Mouse (Mus musculus): ENCODE results near the gene Casq2. TPM values are rescaled to one million over a fixed set of nuclear protein-coding genes. Genes with fewer than 3 reads are reported as not detected.
"Not testable (repeated sequence)": the region's sequence is repeated elsewhere in the genome, so short reads cannot be mapped to it uniquely, and the experiment has no call there.

The Casq2 gene
- total RNA-seq, 4 experiments from 2014 or later: 0.86 to 2.8 (median 1.0) TPM

DNA sequence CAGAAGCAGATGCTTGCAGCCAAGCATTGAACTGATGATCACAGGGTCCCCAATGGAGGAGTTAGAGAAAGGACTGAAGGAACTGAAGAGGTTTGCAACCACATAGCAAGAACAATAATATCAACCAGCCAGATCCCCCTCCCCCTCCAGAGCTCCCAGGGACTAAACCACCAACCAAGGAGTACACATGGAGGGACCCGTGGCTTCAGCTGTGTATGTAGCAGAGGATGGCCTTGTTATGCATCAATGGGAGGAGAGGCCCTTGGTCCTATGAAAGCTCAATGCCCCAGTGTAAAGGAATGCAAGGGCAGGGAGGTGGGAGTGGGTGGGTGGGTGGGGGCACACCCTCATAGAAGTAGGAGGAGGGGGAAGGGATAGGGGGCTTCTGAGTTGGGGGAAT is 77.6 kb downstream of the Casq2 start:
- not testable (repeated sequence) for DNase-seq (ENCODE audit: low spot score in 2 of 2)

DNA sequence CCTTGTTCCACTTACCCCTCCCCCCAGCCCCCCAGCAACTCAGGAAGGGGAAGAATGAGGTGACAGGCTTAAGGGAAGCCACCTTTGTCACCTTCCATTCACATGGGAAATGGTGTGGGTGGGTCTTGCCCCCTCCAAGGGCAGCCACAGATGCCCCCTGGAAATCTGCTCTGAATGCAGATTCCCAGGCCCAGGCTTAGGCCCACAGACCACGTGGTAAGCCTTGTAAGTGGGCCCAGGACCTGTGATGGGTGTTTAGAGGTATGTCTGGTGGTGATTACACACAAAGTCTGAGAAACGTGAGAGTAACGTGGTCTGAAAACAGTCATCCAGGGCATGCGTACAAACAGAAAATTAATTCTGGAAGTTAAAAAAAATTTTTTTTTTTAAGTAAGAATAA is 78.7 kb downstream of the Casq2 start:
- DNase-seq (ENCODE audit: low spot score in 2 of 2): no peak

DNA sequence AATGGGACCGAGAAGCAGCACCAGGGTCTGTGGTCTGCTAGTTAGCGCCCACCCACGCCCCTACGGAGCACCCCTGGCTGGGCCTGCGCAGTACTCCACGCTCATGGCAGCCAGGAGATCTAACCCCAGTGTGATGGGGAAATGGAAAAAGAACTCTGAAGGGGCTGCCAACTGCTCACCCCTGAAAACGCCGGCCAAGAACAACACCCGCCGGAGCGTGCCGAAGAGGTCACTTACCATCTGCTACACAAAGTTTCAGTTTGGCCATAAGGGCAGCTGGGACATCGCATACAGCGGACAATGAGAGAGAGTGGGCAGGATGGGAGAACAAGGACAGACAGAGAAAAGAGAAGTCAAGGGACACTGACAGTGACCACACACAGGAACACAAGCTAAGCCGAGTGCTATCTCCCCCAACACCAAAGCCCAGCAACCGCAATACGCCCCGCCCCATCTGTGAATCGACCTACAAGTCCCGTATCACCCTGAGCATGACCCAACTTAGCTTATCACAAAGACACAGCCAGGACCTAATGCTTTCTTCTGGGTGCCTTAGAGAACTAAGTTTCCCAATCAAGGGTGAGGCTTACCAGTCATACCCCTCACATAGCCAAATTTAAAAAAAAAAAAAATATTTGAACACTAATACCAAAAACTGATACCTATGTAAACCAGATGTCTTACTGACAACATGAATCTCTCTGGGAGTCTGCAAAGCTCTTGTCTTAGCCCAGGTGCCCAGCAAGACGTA is 79.5 kb downstream of the Casq2 start:
- DNase-seq (ENCODE audit: low spot score in 2 of 2): no peak

DNA sequence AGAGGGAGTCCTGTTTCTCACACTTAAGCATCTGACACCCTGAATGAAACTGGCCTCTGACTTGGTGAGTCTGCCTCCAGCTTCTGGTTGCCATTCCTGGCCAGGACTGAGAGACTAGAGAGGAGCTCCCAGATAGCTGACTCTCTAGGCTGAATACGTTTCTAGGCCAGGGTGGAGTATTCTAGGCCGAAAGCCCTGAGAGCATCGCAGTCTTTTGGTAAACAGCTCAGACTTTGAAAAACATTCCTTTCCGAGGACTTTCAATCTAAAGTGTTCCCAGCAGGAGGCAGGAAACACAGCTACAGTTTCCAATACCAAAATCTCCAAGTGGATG is 80.0 kb downstream of the Casq2 start:
- no peak for DNase-seq (ENCODE audit: low spot score in 2 of 2)

DNA sequence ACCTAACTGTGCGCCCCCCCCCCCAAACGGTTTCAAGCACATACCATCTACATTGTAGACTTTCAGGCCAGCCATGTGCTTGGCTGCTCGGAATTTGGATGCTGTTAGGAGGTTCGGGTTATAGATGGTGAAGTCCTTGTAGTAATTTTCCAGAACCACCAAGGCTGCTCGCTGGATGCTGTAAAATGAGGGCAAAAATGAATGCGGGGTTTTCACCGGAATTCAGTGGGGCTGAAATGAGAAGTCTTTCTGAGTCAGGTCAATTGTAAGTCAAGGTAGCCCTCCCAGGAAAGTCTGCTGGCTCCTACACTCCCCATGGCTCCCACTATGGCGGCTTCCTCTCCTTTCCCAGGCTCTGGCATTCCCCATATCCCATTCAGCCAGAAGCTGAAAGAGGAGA is 80.6 kb downstream of the Casq2 start:
- DNase-seq (ENCODE audit: low spot score in 2 of 2): no peak

DNA sequence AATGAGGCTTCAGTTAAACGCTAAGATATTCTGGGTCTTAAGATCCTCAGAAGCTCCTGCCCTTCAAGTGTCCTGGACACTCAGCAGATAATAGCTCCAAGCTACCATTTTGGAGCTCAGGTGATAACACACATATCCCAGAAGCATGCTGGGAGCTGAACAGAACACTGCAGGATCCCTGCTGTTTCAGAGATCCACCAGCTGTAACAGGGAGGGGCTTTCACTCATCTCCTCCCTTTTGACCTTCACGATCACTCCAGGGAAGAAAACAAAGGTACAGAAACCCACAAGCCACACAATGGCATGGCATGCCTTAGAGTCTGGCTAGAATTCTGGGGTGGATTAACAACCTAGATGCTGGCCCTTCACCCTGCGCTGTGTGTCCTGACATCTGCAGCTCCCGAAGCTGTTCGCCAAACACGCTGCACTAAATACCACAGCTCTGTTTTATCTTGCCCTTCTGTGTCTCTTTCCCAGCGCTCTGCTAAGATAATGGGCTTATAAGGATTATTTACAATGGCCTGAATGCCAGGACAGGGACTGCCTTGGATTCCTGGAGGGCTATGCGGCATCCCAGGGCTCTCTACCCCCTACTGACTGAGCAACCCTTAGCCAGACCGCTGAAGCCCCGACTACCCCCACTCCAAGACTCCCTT is 81.5 kb downstream of the Casq2 start:
- DNase-seq (ENCODE audit: low spot score in 2 of 2): no peak

DNA sequence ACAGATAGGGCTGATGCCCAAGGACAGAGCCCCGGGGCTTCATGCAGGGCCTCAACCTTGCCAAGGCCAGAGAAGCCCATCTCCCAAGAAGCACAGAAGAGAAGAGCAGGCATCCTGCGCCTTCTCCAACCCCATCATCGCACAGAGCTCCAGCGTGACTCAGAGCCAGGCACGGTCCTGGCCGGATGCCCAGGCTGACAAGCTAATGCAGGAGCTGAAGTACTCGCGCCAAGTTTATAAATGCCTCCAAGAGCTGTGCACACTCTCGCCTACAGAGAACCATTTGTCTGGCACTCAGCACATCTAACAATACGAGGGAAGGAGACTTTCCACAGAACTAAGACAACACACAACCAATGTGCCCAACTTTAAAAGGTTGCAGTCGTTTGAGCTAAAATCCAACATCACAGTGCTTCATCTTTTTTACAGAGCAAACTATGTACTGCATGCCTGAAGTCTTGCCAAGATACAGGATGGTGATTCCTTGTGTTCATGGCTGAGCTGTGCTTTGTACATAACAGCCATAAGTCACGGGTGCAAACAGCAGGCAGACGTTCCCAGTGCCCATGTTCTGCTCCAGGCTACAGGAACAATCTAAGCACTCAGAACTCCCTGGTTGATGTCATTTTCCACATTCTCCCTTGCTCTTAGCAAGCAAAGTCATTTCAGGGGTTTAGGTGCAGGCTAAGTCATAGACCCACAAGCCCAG is 83.1 kb downstream of the Casq2 start:
- peak; percentile 95 to 97 for DNase-seq (ENCODE audit: low spot score in 2 of 2)

DNA sequence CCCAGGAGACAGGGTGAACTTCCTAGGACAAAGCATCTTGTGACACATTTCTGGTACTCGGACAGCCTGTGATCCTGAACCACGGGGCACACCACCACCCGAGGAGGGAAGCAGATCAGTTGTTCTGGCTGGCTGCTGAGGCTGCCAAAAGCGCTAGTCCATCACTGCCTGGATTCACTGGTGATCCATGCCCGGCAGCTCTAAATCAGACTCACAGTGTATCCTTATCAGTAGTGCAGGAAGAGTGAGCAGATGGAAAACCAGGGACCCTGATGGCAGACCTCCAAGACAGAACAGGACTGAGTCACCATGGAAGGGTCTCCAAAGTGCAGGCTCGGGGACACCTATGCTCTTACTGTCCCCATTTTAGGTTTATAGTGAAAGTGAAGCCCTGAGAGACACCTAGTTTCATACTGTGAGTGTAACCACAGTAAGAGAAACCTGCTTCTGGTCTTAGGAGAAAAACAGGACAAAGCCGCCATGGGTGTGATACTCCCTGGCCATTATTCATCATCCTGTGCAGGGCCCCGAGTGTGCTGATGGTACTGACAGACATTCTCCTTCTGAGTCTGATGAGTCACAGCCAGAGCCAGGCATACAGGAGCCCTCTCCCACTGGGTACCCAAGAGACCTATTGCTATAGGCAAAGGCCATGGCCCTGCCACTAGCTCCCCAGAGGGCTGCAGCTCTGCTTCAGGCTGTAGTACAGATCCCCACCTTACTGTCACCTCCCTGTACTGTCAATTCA is 88.1 kb downstream of the Casq2 start:
- DNase-seq (ENCODE audit: low spot score in 2 of 2): no peak

DNA sequence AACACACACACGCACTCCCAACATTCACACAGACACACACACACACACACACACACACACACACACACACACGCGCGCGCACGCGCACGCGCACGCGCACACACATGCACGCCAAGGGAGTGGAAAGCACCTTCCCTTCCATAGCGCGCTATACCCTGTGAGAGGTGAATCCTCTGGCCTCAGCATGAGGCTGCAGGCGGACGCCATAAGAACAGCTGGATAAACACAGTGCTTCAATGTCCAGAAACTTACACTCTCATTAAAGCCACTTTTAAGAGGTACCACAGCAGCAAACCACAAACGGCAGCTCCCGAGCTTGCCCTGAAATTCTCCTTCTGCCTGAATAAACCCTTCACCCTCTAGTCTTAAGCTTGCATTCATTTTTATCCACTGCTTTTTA is 89.5 kb downstream of the Casq2 start:
- no peak for DNase-seq (ENCODE audit: low spot score in 2 of 2)

DNA sequence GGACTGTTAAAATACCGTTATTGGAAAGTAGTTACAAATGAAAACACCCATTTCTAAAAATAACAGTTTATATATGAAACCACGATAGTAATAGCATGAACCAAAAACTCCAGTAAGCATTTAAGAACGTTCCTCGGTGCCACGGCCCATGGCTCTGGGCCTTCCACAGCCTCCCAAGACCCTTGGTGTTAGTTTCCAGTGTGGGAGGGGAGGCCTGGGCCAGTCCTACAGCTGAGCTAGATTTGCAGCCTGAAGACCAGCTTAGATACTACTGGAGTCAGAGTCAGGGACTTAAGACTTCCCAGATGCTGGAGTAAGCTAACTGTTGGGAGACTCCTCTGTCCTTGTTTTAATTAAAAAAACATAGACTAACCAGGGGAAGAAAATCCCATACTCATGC is 89.9 kb downstream of the Casq2 start:
- DNase-seq (ENCODE audit: low spot score in 2 of 2): no peak

DNA sequence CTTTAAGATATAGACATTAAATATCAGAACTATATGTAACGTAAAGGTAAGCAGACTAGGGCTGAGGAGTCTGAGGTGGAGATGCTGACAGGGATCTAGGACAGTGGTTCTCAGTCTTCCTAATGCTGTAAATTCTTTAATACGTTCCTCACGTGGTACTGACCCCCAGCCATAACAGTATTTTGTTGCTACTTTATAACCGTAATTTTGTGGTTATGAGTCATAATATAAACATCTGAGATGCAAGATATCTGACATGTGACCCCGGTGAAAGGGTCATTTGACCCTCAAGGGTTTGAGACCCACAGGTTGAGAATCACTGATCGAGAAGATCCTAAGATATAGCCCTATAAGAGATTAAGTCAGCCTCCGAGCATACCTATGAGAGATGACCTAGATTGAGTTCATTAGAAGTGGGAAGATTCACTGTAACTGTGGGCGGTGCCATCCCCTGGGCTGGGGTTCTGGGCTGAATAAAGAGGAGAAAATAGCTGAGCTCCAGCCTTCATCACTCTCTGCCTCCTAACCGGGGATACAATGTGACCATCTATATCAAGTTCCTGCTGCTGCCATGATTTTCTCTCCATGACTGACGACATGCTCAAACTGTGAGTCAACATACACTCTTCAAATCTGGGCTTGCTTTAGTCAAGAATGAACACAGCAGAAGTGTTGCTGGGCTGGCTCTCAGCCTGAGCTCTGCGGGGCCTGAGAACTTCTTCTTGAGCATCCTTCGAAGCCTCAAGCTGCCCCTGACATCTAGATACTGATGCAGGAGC is 91.8 kb downstream of the Casq2 start:
- no peak for DNase-seq (ENCODE audit: low spot score in 2 of 2)

DNA sequence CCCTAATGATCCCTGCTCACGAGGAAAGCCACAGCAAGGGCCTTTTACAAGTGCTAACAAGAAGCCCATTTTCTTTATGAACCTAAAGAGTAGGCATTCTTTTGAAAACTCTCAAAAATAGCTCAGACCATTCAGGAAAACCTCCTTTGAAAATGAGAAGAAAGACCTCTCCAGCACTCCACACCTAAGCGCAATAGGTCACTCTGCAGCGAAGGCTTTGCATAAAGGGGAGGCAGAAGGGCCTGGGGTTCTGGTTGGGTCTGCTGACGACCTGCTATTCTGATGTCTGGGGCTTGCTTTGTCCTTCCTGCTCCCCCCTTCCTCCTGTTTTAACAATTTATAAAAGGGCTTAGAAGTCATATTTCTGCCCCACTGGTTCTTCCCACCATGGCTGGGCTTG is 93.7 kb downstream of the Casq2 start:
- no peak for DNase-seq (ENCODE audit: low spot score in 2 of 2)

DNA sequence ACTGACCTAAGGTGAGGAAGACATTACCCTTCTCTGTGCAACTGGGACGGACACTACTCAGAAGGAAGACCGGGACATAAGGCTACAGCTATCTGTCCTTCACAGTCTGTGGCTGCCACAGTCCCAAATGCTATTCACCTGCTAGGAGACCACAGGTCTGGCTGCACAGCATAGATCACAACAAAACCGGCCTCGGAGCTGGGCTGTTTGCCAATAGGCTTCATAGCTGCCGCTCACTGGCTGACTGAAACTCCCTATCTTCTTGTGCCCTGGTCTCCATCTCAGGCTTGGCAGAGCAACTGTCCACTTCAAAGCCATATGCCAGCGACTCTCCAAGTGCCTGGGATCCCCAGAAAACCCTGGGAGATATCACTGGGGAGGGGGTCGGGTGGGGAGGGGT is 94.5 kb downstream of the Casq2 start:
- no peak for DNase-seq (ENCODE audit: low spot score in 2 of 2)

DNA sequence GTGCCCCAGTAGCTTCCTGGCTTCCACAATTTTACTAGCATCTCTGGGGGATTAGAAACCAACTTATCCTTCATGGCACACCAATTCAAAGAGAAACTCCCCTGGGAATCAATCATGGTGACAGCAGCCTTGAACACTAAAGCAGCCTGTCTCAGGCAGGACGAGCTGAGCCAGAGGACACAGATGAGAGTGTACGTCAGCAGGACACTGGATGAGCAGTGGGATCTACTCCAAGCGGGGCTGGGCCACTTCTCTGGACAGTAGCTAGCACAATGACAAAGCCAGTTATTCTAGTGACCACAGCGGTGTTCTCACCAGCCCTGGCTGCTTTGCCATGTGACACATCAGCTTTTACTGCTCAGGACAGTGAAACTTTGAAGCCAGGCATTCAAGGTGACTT is 95.0 kb downstream of the Casq2 start:
- no peak for DNase-seq (ENCODE audit: low spot score in 2 of 2)

DNA sequence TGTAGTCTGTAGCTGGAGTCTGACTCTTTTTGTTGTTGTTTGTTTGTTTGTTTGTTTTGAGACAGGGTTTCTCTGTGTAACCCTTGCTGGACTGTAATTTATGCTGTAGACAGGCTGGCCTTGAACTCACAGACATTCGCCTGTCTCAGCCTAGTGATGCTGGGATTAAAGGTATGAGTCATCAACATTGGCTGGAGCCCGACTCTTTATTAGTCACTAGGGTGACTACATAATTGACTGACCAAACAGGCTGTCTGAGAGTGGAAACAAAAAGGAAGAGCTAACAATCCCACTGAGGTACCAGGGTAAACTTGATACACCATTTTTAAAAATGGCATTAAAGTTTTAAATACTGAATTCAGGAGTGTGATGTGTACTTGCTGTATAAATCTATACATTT is 96.4 kb downstream of the Casq2 start:
- DNase-seq (ENCODE audit: low spot score in 2 of 2): no peak

DNA sequence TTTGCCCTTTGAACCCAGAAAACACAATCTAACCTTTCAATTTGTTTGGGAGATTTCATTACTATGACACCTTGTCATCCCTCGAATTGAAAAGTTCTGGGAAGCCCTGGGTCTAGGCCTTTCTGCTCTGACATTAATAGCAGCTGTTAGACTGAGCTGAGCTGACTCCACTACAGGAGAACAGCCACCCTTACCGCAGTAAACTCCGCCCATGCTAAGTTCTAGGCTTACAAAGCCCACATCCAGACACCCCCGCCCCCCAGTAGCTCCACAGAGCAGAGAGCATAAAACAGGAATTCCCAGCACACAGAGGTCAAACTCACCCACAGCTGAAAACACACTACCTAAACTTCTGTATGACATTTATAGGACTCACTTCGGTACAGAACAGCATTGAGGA is 98.5 kb downstream of the Casq2 start:
- DNase-seq (ENCODE audit: low spot score in 2 of 2): no peak

DNA sequence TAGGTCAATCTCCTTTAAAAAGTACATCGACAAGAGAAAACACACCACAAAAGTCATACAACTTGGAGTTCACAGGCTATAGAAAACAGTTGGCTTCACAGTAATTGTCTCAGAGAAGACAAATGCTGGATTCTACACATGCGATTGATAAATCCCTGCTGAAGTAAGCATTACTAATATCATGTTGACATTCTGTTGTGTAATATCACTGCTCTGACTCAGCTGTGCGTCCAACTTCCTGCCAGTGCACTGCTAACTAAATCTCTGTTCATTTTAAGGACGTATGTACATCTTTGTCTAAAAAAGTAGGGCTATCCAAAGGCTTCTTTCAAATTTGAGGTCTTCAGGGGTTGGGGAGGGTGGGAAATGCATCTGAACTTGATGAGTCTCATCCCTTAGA is 101.2 kb downstream of the Casq2 start:
- no peak for DNase-seq (ENCODE audit: low spot score in 2 of 2)

DNA sequence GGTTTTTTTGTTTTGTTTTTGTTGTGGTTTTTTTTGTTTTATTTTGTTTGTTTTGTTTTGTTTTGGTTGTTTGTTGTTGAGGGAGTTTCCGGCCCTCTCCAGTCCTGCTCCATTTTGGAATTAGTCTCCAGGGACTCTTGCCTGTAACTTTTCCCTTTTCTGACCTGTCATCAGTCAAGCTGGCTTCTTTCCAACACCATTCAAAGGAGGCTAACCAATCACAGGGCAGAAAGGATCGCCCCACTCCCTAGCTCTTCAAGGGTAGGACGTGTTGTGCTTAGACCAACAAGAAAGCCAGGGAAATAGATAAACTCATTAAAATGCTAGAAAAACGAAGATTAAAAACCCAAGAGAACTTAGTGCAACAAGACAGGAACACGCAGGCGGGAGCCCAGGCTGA is 102.8 kb downstream of the Casq2 start:
- no peak for DNase-seq (ENCODE audit: low spot score in 2 of 2)

DNA sequence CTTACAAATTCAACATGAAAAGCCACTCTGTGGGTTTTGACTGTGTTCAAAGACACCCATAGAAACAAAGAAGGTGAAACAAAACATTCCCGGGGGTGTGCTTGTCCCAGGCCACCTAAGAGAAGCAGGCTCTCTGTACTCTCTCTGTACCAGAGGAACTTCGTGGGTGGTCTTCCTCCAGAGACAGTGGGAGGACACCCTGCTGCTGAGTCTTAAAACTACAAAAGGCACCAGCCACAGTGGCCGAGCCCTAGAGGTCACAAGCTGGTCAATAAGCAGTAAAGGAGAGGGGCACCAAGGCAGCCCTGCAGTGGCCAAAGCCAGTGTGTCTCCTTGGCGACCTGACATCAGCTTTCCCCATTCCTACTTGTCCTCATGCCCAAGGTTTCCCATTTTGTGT is 103.8 kb downstream of the Casq2 start:
- no peak for DNase-seq (ENCODE audit: low spot score in 2 of 2)

DNA sequence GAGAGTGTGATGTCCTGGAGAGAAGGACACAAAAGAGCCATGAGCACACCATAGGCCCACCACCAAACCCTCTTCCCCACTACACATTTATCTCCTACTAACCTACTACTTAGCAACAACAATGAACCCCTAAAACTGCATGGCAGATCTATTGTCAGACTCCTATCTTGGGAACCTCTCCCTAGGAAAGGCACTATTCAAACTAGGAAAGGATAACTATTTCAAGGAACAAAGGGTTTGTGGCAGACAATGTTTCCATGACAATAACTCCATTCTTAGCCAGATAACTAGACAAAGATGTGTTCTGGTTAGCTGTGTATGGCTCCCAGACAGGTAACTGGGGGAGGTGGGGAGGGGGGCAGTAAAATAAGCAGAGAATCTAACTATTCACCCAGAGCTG is 104.4 kb downstream of the Casq2 start:
- DNase-seq (ENCODE audit: low spot score in 2 of 2): no peak

DNA sequence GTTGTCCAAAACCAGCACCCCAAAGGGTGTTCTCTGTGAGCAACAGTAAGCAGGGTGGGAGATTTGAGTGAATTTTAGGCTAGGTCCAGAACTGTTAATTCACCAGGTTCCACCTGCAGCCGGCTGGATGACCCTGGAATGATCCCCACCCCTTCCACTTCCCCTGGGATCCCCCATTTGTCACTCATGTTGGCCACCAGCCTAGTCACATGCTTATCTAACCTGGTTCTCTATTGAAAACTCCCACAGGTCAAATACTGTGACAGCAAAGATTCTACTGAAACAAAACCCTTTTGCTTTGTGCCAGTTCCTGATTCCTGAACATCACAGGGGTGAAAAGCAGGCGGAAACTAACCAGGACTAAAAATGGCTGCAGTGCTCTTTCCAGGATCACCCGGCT is 105.4 kb downstream of the Casq2 start:
- no peak for DNase-seq (ENCODE audit: low spot score in 2 of 2)
